Mouse (Mus musculus): ENCODE measurements around the gene Lyz2. TPM values are rescaled to one million over a fixed set of nuclear protein-coding genes. Genes with fewer than 3 reads are reported as not detected.
"Not testable (repeated sequence)": the region's sequence is repeated elsewhere in the genome, so short reads cannot be mapped to it uniquely, and the experiment has no call there.

Gene Lyz2
- polyA plus RNA-seq, 1 experiment from 2014 or later, result 16,156 TPM

DNA sequence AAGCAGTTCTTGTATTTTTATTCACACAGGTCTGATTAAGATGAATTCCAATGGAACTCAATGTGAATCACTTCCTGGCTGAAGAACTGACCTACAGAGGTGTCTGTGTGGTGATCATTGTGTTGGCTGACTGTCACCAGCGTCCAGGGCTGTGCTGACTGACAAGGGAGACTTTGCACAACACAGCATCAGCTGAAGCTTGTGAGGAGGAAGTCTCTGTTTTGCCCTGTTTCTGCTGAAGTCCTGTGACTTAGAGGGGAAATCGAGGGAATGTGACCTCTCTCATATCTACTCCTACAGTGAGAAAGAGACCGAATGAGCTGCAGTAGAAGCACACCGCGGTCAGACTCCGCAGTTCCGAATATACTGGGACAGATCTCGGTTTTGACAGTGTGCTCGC, 4.3 kb downstream of the Lyz2 start:
- not testable (repeated sequence) for H3K36me3 ChIP-seq (ENCODE audit: inconsistent target); H3K4me3 ChIP-seq (ENCODE audit: inconsistent target)
- H3K27ac ChIP-seq, result peak overlapping the region; percentile 92
- peaks cover 32% of the 10 kb centered on the region for H3K79me2 ChIP-seq (ENCODE audit: inconsistent target)
- WGBS (ENCODE audit: missing documents), result 74% methylated on average over 9 of the region's 9 CpGs

DNA sequence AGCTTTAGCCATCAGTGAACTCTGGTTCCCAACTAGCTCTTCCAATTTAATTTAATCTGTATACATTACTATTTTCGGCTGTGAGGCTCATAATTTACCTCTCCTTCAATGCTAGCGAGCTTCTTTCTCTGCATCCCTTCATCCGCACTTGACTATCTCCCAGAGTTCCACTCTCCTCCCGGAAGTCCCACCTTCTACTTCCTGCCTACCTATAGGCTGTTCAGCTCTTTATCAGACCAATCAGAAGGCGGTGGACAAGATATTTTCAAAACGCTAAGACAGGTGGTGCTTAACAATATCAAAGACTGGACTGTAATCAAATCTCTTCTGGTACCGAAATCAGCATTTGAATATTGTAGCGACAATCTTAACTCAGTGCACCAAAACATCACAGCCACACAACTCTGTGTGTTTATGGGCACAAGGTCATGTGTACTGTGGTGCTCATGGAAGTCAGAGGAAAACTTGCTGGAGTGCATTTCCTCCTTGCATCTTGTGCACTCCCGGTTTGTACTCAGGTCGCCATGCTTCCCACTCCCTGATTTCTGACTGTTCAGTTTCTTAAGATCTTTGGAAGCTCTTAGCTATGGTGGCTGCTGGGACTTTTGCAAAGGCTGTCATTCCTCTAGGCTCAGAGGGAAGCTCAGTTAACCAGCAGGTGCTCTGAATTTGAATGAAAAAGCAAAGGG, 6.3 kb downstream of the Lyz2 start:
- Histone ChIP-seq H3K4me3 (ENCODE audit: inconsistent target) (no peak overlapping the region), H3K79me2 (ENCODE audit: inconsistent target) (peaks cover 14% of the 10 kb centered on the region), H3K36me3 (ENCODE audit: inconsistent target) (peaks cover 5% of the 10 kb centered on the region; the same call in 1 of the 2 replicates), H3K27ac (no peak overlapping the region)
- WGBS (ENCODE audit: missing documents), result 88% methylated on average over 10 of the region's 10 CpGs

DNA sequence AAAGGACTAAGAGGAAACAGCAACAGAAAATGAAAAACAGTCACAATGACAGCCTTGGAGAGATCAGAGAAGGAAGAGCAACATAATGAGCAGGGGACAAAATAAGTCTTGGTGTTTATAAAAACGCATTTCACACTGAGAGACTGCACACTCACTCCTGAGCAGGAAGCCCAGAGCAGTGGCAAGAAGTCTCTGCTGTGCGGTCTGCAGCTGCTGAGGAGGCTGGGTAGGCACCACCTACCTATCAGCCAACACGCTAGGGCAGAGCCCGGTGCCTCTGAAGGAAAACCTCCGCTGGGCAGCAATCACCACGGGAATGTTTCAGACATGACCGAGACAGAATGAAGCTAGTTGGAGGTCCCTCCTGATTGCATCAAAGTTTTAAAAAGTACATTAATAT, 7.5 kb downstream of the Lyz2 start:
- not testable (repeated sequence) for H3K79me2 ChIP-seq (ENCODE audit: inconsistent target); H3K27ac ChIP-seq; H3K4me3 ChIP-seq (ENCODE audit: inconsistent target); H3K36me3 ChIP-seq (ENCODE audit: inconsistent target)
- no CpG with 5 or more reads among the region's 7 CpGs for WGBS (ENCODE audit: missing documents)

DNA sequence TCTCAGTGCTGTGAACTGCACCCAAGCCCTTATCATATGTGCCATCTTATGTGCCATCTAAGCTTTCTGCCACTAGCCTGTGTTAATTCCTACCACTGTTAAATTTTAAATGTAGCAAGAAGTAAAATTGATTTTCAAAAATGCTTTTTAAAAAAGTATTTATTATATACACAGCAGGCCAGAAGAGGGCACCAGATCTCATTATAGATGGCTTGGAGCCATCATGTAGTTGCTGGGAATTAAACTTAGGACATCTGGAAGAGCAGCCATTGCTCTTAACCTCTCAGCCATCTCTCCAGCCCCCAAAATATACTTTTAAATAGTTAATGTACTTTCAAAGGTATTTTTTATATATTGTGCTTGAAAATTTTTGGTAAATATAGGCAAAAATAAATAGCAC, 10.1 kb downstream of the Lyz2 start:
- Histone ChIP-seq H3K27ac (no peak overlapping the region), H3K79me2 (ENCODE audit: inconsistent target) (no peaks in the 10 kb centered on the region), H3K36me3 (ENCODE audit: inconsistent target) (no peaks in the 10 kb centered on the region), H3K4me3 (ENCODE audit: inconsistent target) (no peak overlapping the region)

DNA sequence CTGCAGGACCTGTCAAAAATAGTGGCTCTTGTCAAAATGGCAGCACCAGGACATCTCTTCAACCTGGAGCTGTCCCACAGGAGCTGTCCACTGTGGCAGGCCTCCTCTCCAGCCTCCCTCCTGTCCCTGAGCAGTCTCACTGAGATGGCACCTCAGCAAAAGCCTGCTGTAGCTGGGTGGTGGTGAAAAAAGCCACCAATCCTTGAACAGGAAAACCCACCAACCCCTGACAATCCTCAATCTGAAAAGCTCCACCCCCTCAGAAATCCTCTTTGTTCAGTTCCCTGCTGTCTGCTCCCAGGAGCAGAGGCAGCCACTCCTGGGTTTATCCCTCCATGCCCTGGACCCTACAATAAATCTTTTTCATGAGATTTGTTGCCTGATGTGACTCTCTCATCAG, 22.3 kb downstream of the Lyz2 start:
- no peaks in the 10 kb centered on the region for H3K36me3 ChIP-seq (ENCODE audit: inconsistent target)
- no peak overlapping the region for H3K4me3 ChIP-seq (ENCODE audit: inconsistent target)
- no peaks in the 10 kb centered on the region for H3K79me2 ChIP-seq (ENCODE audit: inconsistent target)
- no peak overlapping the region for H3K27ac ChIP-seq

DNA sequence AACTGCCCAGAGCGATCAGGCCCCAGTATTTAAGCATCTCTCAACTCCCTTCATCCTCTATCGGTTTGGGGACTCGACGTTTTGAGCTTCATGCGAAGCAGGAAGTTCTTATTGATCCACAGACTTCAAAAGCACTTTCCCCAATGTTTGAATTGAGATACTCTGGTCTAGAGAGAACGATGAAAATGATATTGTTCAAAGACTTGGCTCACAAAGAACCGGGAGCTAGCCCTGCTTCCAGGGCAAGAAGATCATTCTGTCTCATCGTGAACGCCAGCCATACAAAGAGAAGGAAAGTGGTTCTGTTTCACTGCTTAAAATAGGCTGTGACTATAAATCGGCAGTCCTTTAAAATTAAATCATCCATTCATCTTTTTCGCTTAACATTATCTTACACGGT, 43.5 kb downstream of the Lyz2 start, which contains the start of gene 9530003J23Rik:
9530003J23Rik (minus strand) TSS at position 101 of the 400 bp plus-strand sequence.
- H3K27ac ChIP-seq, result no peak within 1 kb of the TSS
- H3K4me3 ChIP-seq (ENCODE audit: inconsistent target), result no peak within 1 kb of the TSS
- no peaks in the 10 kb centered on the region for H3K79me2 ChIP-seq (ENCODE audit: inconsistent target)
- H3K36me3 ChIP-seq (ENCODE audit: inconsistent target), result no peaks in the 10 kb centered on the region
- 87% methylated on average over 12 of the region's 12 CpGs for WGBS (ENCODE audit: missing documents)

DNA sequence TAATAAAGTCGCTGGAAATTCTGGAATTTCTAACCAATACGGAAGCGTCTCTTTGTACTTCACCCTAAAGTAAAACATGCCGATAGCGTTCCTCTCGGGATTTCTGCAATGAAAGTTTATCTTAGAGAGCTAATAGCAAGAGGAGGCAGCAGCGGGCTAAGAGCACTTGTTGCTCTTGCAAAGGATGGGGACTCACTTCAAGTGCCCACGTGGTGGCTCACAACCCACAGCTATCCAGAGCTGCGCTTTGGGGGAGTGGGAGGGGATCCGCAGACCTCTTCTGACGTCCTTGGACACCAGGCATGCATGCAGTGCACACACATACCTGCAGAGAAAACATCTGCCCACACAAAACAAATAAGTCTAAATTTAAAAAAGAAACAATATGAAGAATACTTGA, 46.3 kb downstream of the Lyz2 start:
- Histone ChIP-seq H3K79me2 (ENCODE audit: inconsistent target) (no peaks in the 10 kb centered on the region), H3K27ac (no peak overlapping the region), H3K4me3 (ENCODE audit: inconsistent target) (no peak overlapping the region), H3K36me3 (ENCODE audit: inconsistent target) (no peaks in the 10 kb centered on the region)
- WGBS (ENCODE audit: missing documents), result 76% methylated on average over 11 of the region's 11 CpGs

DNA sequence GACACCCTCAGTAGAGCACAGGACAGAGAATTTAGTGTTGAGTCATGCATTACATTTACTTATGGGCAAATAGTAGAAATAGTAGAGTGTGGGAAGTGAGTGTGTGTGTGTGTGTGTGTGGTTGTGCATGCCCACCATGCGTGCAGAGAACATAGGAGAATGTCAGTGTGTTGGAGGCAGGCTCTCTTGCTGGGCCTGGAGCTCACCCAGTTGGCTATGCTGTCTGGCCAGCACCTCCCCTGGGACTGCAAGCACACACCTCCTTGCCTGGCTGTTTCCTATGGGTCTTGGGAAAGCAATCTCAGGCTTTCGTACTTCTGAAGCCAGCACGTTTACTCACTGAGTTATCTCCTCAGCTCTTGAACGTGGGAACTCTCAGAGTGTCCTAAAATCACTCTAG, 47.3 kb downstream of the Lyz2 start:
- 91% methylated on average over 3 of the region's 4 CpGs for WGBS (ENCODE audit: missing documents)
- no peaks in the 10 kb centered on the region for H3K79me2 ChIP-seq (ENCODE audit: inconsistent target)
- H3K36me3 ChIP-seq (ENCODE audit: inconsistent target), result no peaks in the 10 kb centered on the region
- no peak overlapping the region for H3K4me3 ChIP-seq (ENCODE audit: inconsistent target)
- no peak overlapping the region for H3K27ac ChIP-seq

DNA sequence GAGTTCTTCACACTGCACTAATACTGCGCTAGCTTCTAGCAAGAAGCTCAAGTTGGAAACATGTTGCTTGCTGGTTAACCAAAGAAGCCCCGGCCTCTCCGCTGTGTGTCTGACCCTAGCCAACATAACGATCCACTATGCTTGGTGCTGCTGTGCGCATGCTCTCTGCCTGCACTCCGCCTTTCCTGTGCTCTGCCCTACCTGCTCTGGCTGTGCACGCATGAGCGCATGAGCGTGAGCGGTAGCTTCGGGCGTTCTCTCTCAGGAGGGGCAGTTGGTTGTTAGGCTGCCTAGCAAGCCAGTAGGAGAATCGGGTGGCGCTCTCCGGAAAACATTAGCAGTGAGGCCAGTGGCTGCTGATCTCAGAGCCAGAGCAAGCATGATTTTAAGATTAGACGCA, 52.3 kb downstream of the Lyz2 start:
- Histone ChIP-seq H3K4me3 (ENCODE audit: inconsistent target) (no peak overlapping the region), H3K36me3 (ENCODE audit: inconsistent target) (no peaks in the 10 kb centered on the region), H3K79me2 (ENCODE audit: inconsistent target) (no peaks in the 10 kb centered on the region), H3K27ac (no peak overlapping the region)
- 84% methylated on average over 16 of the region's 16 CpGs for WGBS (ENCODE audit: missing documents)

Other genes with a start within 250 kb of the Lyz2 start
- gene Lrrc10, start 237.0 kb downstream of the Lyz2 start, polyA plus RNA-seq (2018), result not detected in 3 replicates
- 127 to 262 TPM (median 206 TPM) in 3 replicates for gene Cct2, start 218.5 kb downstream of the Lyz2 start, polyA plus RNA-seq (2018)
- gene Frs2, start 133.8 kb downstream of the Lyz2 start, polyA plus RNA-seq (2018), result 10.7 to 14.5 TPM (median 13.7 TPM) in 3 replicates
- gene Yeats4, start 57.8 kb downstream of the Lyz2 start, polyA plus RNA-seq (2018), result 55.6 to 78.5 TPM (median 58.7 TPM) in 3 replicates
- gene 9530003J23Rik, start 43.6 kb downstream of the Lyz2 start, polyA plus RNA-seq (2018), result not detected in 3 replicates
- 3.4 to 8.7 TPM (median 5.9 TPM) in 3 replicates for gene Lyz1, start 10.5 kb upstream of the Lyz2 start, polyA plus RNA-seq (2018)
- 34.3 to 45.3 TPM (median 41.5 TPM) in 3 replicates for gene Cpsf6, start 97.7 kb upstream of the Lyz2 start, polyA plus RNA-seq (2018)

Data from macrophage (primary cell).